Mouse (Mus musculus) fibroblast of lung, adult 2 months (primary cell): ENCODE data around the gene Chd9.
A peak's percentile ranks its signal among the peaks of the same experiment; 100 is the strongest.
"Not testable (repeated sequence)": the region's sequence is repeated elsewhere in the genome, so short reads cannot be mapped to it uniquely, and the experiment has no call there.

Experiments used
- DNase-seq: peaks from one replicate; pipeline ENCODE4 v3.0.0-alpha.2; 2011; ENCODE audit warnings: low read depth

Gene Chd9

GRCm38 (mm10) chr8:90907848-90908551 lies 79.8 kb downstream of the Chd9 start:
- peak; percentile 88 for DNase-seq

GRCm38 (mm10) chr8:90908580-90909471 lies 80.7 kb downstream of the Chd9 start:
- DNase-seq = no peak

- DNase-seq = no peak
These were observed 95.2 kb downstream of the Chd9 start for GRCm38 (mm10) chr8:90923158-90923905.

GRCm38 (mm10) chr8:90928412-90928811 lies 100.3 kb downstream of the Chd9 start:
- DNase-seq = no peak

- DNase-seq = not testable (repeated sequence)
These were observed 102.0 kb downstream of the Chd9 start for GRCm38 (mm10) chr8:90930125-90930524.

- DNase-seq = no peak
These were observed 104.8 kb downstream of the Chd9 start for GRCm38 (mm10) chr8:90932934-90933333.

- no peak for DNase-seq
These were observed 106.6 kb downstream of the Chd9 start for GRCm38 (mm10) chr8:90934786-90935185.

GRCm38 (mm10) chr8:90936840-90937239 lies 108.7 kb downstream of the Chd9 start:
- DNase-seq = no peak

- no peak for DNase-seq
These were observed 110.3 kb downstream of the Chd9 start for GRCm38 (mm10) chr8:90938352-90938930.

- DNase-seq = no peak
These were observed 111.7 kb downstream of the Chd9 start for GRCm38 (mm10) chr8:90939867-90940266.

- no peak for DNase-seq
These were observed 115.6 kb downstream of the Chd9 start for GRCm38 (mm10) chr8:90943770-90944169.

GRCm38 (mm10) chr8:90954802-90955760 lies 126.9 kb downstream of the Chd9 start:
- DNase-seq = peak; percentile 70

- DNase-seq = no peak
These were observed 127.6 kb downstream of the Chd9 start for GRCm38 (mm10) chr8:90955761-90956136.

GRCm38 (mm10) chr8:90956390-90956789 lies 128.2 kb downstream of the Chd9 start:
- DNase-seq = no peak

- DNase-seq = no peak
These were observed 129.6 kb downstream of the Chd9 start for GRCm38 (mm10) chr8:90957711-90958110.

GRCm38 (mm10) chr8:90959721-90960120 lies 131.6 kb downstream of the Chd9 start:
- DNase-seq = no peak

- DNase-seq = no peak
These were observed 133.5 kb downstream of the Chd9 start for GRCm38 (mm10) chr8:90961603-90962002.

- no peak for DNase-seq
These were observed 135.9 kb downstream of the Chd9 start for GRCm38 (mm10) chr8:90964044-90964443.

- DNase-seq = no peak
These were observed 137.5 kb downstream of the Chd9 start for GRCm38 (mm10) chr8:90965467-90966170.

- DNase-seq = no peak
These were observed 140.2 kb downstream of the Chd9 start for GRCm38 (mm10) chr8:90968307-90968706.
